Mouse (Mus musculus) limb, embryonic 13.5 days (tissue): Measurements from ENCODE around the gene Crmp1. TPM values are rescaled to one million over a fixed set of nuclear protein-coding genes. Genes with fewer than 3 reads are reported as not detected.

ENCODE experiments used
- ATAC-seq: fragments of 200-750 bp; cut with Nextera tagmentation; 2 replicates; pipeline ENCODE4 v1.8.0; 2017; ENCODE audit warnings: low read depth, moderate number of reproducible peaks, moderate TSS enrichment; ENCODE audit not compliant: low FRiP score
- H3K27ac ChIP-seq: fragments of 300-500 bp; sonication (generic); 2 replicates; pipeline ENCODE4 v1.5.1; 2015; ENCODE audit warnings: inconsistent platforms, mild to moderate bottlenecking, moderate library complexity
- H3K27me3 ChIP-seq: fragments of 300-500 bp; sonication (generic); 2 replicates; pipeline ENCODE4 v1.6.1; 2015; ENCODE audit warnings: mild to moderate bottlenecking, inconsistent platforms
- H3K36me3 ChIP-seq: fragments of 300-500 bp; sonication (generic); 2 replicates; pipeline ENCODE4 v1.6.1; 2015; ENCODE audit warnings: inconsistent platforms, mild to moderate bottlenecking, moderate library complexity
- H3K4me1 ChIP-seq: fragments of 300-500 bp; sonication (generic); 2 replicates; pipeline ENCODE4 v1.6.1; 2015; ENCODE audit warnings: inconsistent platforms
- H3K4me2 ChIP-seq: fragments of 300-500 bp; sonication (generic); replicated peaks from 2 replicates; pipeline ENCODE4 v1.6.1; 2015; ENCODE audit warnings: inconsistent platforms, mild to moderate bottlenecking, moderate library complexity
- H3K4me3 ChIP-seq: fragments of 300-500 bp; sonication (generic); 2 replicates; pipeline ENCODE4 v1.5.1; 2015; ENCODE audit warnings: moderate library complexity, mild to moderate bottlenecking, inconsistent platforms
- H3K9ac ChIP-seq: fragments of 300-500 bp; sonication (generic); 2 replicates; pipeline ENCODE4 v1.6.1; 2015; ENCODE audit warnings: mild to moderate bottlenecking, inconsistent platforms
- H3K9me3 ChIP-seq: fragments of 300-500 bp; sonication (generic); 2 replicates; pipeline ENCODE4 v1.6.1; 2016; ENCODE audit warnings: inconsistent platforms
- WGBS: fragments of 180-500 bp; shearing (Covaris S2); methylation state at CpG from one replicate; pipeline ENCODE4 v1.1.7; 2015; 5-methylcytosine and 5-hydroxymethylcytosine counted together
- polyA plus RNA-seq: library from polyadenylated mRNA; unstranded; fragments of >200 nt; fragmentation: Nextera tagmentation; extraction: Ambion mirVana; gene quantifications from 2 replicates; pipeline ENCODE4 v1.2.1, GENCODE M21; 2015

The Crmp1 gene
- polyA plus RNA-seq, 1 experiment from 2014 or later: 14.5 TPM

DNA sequence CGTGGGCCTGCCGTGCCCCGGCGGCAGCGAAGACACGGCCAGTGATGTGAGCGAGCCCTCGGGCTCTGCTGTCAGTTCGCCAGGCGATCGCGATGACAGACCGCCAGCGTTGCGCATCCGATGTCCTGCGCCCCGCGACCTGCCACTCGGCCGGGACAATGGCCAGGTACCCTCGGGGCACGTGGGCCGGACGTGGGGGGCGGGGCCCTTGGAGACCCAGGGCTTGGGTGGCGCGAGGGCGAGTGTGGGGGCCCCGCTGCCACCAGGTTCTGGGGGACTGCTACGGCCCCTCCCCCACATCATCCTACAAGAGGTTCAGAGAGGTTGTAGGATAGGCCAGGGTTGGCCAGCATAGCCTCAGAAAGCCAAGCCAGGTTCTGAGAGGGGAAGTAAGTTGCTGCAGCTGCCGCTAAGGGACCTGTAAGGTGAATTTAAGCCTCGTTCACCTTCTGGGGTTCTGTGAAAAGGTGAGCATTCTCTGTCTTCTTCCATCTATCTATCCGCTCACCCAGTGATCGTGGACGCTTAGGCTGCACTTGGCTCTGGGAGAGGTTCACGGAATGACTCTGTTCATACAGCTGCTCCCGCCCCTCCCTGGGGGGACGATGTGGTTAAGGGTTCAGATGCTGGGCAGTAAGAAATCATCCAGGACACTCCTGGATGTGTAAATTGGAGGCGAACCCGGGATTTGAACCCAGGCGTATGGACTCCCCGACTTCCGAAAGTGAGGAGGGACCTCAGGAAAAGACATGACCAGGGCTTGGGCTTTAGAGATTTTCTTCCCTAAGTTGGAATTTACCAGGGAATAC is 824 bp downstream of the Crmp1 start:
- no peak for ATAC-seq
- Histone ChIP-seq H3K9ac (0 out of 2 replicates have a peak overlapping the region, but pooled peaks have one; percentile 19), H3K4me3 (peak overlapping the region; percentile 45), H3K4me2 (peak overlapping the region; percentile 75), H3K4me1 (peaks cover 35% of the 10 kb centered on the region), H3K27ac (no peak overlapping the region), H3K9me3 (no peaks in the 10 kb centered on the region), H3K36me3 (no peaks in the 10 kb centered on the region), H3K27me3 (peaks cover 90% of the 10 kb centered on the region)
- WGBS: 10% methylated on average over 44 of the region's 44 CpGs

DNA sequence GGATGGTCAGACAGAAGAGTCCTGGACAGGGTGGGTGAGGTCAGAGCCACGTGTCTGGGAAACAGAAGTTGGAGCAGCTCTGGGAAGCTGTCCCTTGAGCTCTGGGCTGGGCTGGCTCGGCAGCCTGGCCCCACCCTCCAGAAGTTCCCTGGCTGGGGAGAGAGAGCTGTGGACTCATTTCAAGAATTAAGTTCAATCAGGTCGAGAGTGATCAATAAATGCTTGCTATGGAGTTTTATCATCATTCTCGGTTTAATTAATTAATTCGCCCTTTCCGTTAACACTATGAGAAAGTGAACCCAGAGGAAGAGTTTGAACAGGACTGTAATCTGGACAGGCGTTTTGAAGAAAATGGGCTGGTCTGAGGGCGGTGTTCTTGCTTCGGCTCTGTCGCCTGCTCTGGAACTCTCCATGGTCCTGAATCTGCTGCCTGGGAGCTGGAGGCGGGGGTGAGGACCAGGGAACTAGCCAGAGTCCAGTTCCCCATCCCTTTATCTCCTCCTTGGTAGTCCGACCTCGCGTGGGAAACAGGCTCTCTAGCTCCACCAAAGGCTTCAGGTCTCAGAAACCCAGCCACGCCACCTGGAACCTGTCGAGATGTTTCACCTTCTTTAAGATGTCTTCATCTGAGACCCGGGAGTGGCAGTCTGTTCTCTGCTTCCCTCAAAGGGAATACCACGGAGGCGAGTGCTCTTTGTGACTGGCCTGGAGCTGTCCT is 1.6 kb downstream of the Crmp1 start:
- no peak overlapping the region for H3K4me2 ChIP-seq
- WGBS: 2% methylated on average over 19 of the region's 19 CpGs
- no peak overlapping the region for H3K27ac ChIP-seq
- H3K4me3 ChIP-seq: no peak overlapping the region
- no peak for ATAC-seq
- no peaks in the 10 kb centered on the region for H3K36me3 ChIP-seq
- no peaks in the 10 kb centered on the region for H3K9me3 ChIP-seq
- H3K9ac ChIP-seq: no peak overlapping the region
- peaks cover 88% of the 10 kb centered on the region for H3K27me3 ChIP-seq
- H3K4me1 ChIP-seq: peaks cover 35% of the 10 kb centered on the region

DNA sequence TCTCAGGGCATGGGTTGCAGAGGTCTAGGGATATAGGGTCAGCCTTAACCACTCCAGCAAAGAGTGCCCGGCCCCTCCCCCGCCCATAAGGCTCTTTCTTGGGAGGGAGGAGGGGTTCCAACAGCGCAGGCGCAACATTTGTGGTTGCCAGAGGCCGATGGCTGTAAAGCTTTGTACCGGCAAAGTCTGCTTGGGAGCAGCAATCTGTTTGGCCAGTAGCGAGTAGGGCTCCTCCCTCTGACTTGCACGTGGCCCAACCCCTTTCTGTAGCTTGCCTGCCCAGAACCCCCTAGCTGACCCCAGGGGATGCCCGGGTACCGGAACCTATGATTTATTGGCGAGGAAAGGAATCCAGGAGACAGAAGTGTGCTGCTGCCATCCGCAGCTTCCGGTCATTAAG is 2.4 kb downstream of the Crmp1 start:
- Histone ChIP-seq H3K4me2 (no peak overlapping the region), H3K27me3 (peaks cover 85% of the 10 kb centered on the region), H3K36me3 (no peaks in the 10 kb centered on the region), H3K27ac (no peak overlapping the region), H3K4me3 (no peak overlapping the region), H3K4me1 (peaks cover 35% of the 10 kb centered on the region), H3K9me3 (no peaks in the 10 kb centered on the region), H3K9ac (no peak overlapping the region)
- 1% methylated on average over 13 of the region's 13 CpGs for WGBS
- no peak for ATAC-seq

DNA sequence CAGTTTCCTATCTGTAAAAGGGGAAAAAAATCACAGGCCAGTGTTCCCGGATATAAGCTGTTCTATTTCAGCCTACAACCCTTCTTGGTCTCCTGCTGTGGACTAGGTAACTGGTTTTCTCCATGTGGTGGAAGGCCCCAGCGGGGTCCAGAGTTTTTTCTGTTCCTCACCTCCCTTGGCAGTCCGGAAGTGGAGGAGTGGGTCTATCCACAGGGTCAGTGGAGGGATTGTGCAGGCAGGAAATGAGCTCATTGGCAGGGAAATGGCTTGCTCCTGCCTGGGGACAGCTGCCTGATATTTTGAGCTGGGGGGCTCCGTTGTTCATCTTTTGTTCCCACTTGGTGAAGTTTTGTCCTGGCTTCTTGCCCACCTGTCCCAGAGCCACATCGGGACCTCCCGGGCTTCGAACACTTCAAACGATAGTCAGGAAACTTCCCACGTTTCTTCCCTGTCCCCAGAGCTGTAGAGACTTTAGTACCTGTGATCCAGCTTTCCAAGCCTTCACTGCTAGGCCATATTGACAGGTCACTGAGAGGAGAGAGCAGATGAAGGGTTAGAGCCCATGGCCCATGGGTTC is 3.0 kb downstream of the Crmp1 start:
- Histone ChIP-seq H3K9me3 (no peaks in the 10 kb centered on the region), H3K4me1 (peaks cover 35% of the 10 kb centered on the region), H3K27ac (no peak overlapping the region), H3K4me3 (peak overlapping the region; percentile 53; the same call in 1 of the 2 replicates), H3K4me2 (peak overlapping the region; percentile 89), H3K36me3 (no peaks in the 10 kb centered on the region), H3K27me3 (peaks cover 80% of the 10 kb centered on the region), H3K9ac (no peak overlapping the region)
- 18% methylated on average over 9 of the region's 9 CpGs for WGBS
- ATAC-seq: no peak

DNA sequence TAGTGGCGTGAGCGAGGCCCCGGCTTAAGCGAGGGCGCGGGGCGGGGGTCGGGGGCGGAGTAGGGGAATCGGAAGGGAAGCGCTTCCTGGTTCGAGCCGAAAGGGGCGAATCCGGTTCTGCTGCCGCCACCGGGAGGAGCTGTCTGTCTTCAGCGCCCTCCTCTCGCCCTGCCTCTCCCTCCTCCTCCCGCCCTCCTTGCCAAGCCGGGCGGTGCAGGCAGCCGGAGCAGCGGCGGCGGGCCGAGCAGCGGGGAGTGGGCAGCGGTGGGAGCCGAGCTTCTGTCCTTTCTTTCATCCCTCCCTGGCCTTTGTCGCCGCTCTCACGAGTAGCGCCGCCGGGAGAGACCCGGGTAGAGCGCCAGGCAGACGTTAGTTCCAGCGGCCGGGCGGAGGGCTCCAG is 3.9 kb downstream of the Crmp1 start:
- Histone ChIP-seq H3K4me3 (peak overlapping the region; percentile 53), H3K27me3 (peaks cover 71% of the 10 kb centered on the region), H3K9ac (peak overlapping the region; percentile 59), H3K9me3 (no peaks in the 10 kb centered on the region), H3K27ac (no peak overlapping the region), H3K4me2 (peak overlapping the region; percentile 89), H3K4me1 (peaks cover 35% of the 10 kb centered on the region), H3K36me3 (no peaks in the 10 kb centered on the region)
- ATAC-seq: peak; percentile 26; the same call in 1 of the 2 replicates
- WGBS: under 1% methylated on average over 41 of the region's 42 CpGs

DNA sequence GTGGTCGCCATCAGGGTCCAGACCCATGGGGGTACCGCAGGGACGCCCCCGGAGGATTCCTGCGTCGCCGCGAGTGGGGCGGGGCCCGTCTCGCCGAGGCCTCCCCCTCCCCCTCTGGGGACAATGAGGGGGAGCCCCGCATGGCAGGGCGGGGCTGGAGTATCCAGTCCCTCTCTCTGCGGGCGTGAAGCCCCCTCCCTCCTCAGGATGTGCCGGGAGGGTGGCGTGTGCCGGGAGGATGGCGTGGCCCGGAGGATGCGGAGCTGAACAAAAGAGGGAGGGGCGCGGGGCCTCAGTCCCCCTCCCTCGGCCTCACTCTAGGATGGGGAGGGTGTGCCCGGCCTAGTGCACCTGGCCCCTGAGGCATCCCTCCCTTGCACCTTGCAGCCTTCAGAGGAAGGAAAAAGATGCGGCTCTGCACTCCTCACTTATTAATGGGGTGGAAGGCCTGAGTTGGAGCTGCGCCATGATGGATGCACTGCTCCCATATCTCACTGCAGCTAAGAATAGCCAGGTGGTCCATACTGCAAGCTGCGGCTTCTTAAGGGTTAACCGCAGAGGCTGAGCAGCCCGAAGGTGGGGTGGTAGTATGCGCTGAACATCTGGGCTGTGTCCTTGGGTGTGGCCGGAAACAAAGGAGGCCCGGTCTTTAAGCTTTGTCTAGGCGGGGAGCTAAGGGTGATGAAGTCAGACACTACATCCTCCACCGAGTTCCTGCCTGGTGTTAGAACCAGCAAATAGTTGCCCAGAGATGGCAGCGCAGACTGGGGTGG is 4.6 kb downstream of the Crmp1 start:
- Histone ChIP-seq H3K27me3 (peaks cover 65% of the 10 kb centered on the region), H3K36me3 (no peaks in the 10 kb centered on the region), H3K4me2 (peak overlapping the region; percentile 89), H3K9ac (peak overlapping the region; percentile 59), H3K9me3 (no peaks in the 10 kb centered on the region), H3K4me3 (peak overlapping the region; percentile 53), H3K27ac (0 out of 2 replicates have a peak overlapping the region, but pooled peaks have one; percentile 22), H3K4me1 (peaks cover 35% of the 10 kb centered on the region)
- ATAC-seq: peak; percentile 7; the same call in 1 of the 2 replicates
- under 1% methylated on average over 33 of the region's 37 CpGs for WGBS

DNA sequence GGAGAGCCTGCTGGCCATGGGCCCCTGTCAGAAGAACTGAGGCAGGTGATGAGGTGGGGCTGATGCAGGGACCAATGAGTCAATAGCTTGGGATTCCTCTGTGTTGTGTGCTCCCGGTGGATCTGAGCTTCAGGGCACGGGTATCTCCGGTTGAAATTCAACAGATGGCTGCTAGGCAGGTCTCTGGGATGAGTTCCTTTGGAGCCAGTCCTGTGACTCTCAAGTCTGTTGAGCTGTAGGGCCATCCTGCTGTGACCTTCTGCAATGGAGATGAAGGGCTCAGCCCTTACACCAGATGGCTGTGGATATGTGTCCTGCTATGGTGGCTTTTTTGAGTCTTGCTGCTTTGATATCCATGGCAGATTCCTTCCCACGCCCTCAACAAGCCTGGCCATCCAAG is 5.7 kb downstream of the Crmp1 start:
- no peaks in the 10 kb centered on the region for H3K9me3 ChIP-seq
- H3K4me1 ChIP-seq: peaks cover 26% of the 10 kb centered on the region
- H3K27me3 ChIP-seq: peaks cover 53% of the 10 kb centered on the region
- ATAC-seq: no peak
- H3K4me2 ChIP-seq: no peak overlapping the region
- H3K4me3 ChIP-seq: no peak overlapping the region
- 35% methylated on average over 4 of the region's 4 CpGs for WGBS
- no peak overlapping the region for H3K9ac ChIP-seq
- no peak overlapping the region for H3K27ac ChIP-seq
- H3K36me3 ChIP-seq: no peaks in the 10 kb centered on the region

DNA sequence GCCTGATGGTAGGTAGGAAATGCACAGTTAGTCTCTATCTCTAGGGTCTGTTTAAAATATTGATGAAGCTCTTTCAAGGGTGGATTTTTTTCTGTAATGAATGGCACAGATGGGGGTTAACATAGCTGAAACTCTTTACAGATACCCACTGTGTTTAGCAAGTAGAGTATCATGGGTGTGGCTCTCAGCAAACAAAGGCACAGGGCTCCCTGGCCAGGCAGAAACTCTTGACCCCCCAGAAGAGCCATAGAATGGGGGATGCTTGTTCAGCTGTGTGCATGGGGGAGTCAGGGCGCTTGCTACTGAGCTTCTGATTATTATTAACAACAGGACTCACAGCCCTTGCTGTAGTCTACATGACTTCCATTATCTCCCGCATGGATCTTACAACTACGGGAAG is 7.1 kb downstream of the Crmp1 start:
- 83% methylated on average over 3 of the region's 3 CpGs for WGBS

DNA sequence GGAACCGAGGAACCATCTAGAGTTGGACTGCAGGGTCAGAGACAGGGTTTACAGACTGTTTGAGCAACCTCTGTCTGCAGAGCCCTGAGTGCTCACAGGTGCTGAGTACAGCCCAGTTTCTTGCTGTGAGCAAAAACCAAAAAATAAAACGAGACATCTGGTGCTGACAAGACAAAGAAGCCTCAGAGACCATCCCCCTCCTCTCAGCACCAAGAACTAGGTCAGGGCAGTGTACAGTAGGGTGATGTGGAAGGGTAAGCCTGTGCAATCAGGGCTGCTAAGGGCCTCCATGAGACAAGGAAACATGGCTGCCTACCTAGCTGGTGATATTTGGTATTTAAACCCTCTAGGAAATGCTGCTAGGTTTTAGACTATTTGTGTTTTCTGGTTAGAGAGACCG is 9.9 kb downstream of the Crmp1 start:
- WGBS: 76% methylated on average over 3 of the region's 3 CpGs
- no peaks in the 10 kb centered on the region for H3K9me3 ChIP-seq
- H3K9ac ChIP-seq: no peak overlapping the region
- no peak overlapping the region for H3K4me3 ChIP-seq
- H3K36me3 ChIP-seq: no peaks in the 10 kb centered on the region
- H3K4me1 ChIP-seq: peaks cover under 1% of the 10 kb centered on the region
- peaks cover 13% of the 10 kb centered on the region for H3K27me3 ChIP-seq
- ATAC-seq: no peak
- H3K4me2 ChIP-seq: no peak overlapping the region
- H3K27ac ChIP-seq: no peak overlapping the region

More for the DNA sequence above, 7.1 kb downstream of the Crmp1 start:
- no peaks in the 10 kb centered on the region for H3K36me3 ChIP-seq
- peaks cover 25% of the 10 kb centered on the region for H3K4me1 ChIP-seq
- ATAC-seq: no peak
- H3K4me2 ChIP-seq: no peak overlapping the region
- H3K27me3 ChIP-seq: peaks cover 39% of the 10 kb centered on the region
- no peaks in the 10 kb centered on the region for H3K9me3 ChIP-seq
- H3K27ac ChIP-seq: no peak overlapping the region
- H3K9ac ChIP-seq: no peak overlapping the region
- H3K4me3 ChIP-seq: no peak overlapping the region

DNA sequence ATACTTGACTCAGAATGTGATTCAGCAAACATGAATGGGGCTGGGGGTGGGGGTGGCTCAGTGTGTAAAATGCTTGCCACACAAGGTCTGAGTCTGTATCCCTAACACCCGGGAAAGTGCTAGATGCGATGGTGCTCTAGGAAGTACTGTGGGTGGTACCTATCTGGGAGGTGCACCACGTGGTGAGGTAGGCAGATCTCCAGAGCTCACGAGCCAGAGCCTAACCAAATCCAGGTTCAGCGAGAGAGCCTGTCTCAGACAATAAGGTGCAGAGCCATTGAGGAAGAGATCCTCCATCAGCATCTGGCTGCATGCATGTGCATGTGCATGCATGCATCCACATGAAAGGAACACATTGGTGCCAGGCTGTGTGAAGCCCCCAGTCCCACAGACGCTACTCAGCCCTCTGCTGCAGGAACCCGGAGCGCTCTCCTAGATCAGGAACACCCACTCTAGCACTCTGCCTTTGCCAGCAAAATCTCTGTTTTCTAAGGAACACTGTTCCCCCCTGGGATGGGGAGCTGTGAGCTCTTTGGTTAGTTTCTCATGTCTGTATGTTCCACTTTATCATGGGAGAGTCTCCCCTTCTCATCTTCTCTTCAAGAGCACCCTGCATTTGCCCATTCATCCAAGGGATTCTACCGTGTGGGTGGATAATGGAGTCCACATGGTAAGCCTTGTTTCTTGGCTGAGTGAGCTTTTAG is 10.5 kb downstream of the Crmp1 start:
- Histone ChIP-seq H3K36me3 (no peaks in the 10 kb centered on the region), H3K27me3 (peaks cover 7% of the 10 kb centered on the region; the same call in 1 of the 2 replicates), H3K27ac (no peak overlapping the region), H3K4me2 (no peak overlapping the region), H3K9me3 (no peaks in the 10 kb centered on the region), H3K4me3 (no peak overlapping the region), H3K9ac (no peak overlapping the region), H3K4me1 (no peaks in the 10 kb centered on the region)
- 74% methylated on average over 9 of the region's 9 CpGs for WGBS
- no peak for ATAC-seq

DNA sequence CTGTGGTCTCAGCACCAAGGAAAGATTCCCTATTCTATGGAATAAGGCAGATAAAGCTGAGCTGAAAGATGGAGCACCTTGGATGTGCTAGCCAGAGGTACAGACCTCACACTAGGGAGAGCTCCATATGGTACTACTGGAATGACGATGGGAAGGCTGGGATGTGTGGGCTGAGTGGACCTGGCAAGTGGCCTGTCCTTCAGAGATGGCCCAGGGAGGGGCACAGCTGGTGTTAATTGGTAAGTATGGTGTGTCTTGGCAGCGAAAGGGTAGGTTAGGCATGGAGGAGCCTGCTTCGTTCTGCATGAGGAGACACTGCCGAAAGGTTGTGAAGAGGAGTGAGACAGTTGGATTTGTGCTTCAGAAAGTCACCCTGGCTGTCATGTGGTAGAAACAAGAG is 12.8 kb downstream of the Crmp1 start:
- H3K27me3 ChIP-seq: no peaks in the 10 kb centered on the region

More for the DNA sequence above, 12.8 kb downstream of the Crmp1 start:
- no peak overlapping the region for H3K27ac ChIP-seq
- no peaks in the 10 kb centered on the region for H3K36me3 ChIP-seq
- H3K4me1 ChIP-seq: no peaks in the 10 kb centered on the region
- H3K9ac ChIP-seq: no peak overlapping the region
- H3K4me3 ChIP-seq: no peak overlapping the region
- no peaks in the 10 kb centered on the region for H3K9me3 ChIP-seq
- 90% methylated on average over 4 of the region's 4 CpGs for WGBS
- no peak for ATAC-seq
- no peak overlapping the region for H3K4me2 ChIP-seq
